Mouse (Mus musculus) midbrain, postnatal 0 days (tissue): ENCODE measurements around the gene Gpr39. TPM values are rescaled to one million over a fixed set of nuclear protein-coding genes. Genes with fewer than 3 reads are reported as not detected.

ENCODE experiments used
- ATAC-seq: fragments of 200-750 bp; cut with Nextera tagmentation; 2 replicates; pipeline ENCODE4 v1.8.0; 2017; ENCODE audit warnings: moderate number of reproducible peaks, mild to moderate bottlenecking, moderate TSS enrichment, moderate library complexity; ENCODE audit not compliant: low FRiP score
- DNase-seq: peaks from one replicate; pipeline ENCODE4 v3.0.0-alpha.2; 2015; ENCODE audit warnings: low spot score
- H3K27ac ChIP-seq: fragments of 300-500 bp; sonication (generic); 2 replicates; pipeline ENCODE4 v1.5.1; 2014; ENCODE audit warnings: low read depth, mild to moderate bottlenecking, low read length, mixed read lengths
- H3K27me3 ChIP-seq: fragments of 300-500 bp; sonication (generic); 2 replicates; pipeline ENCODE4 v1.6.1; 2014; ENCODE audit warnings: low read length, control low read depth, mixed read lengths; ENCODE audit not compliant: insufficient read depth
- H3K36me3 ChIP-seq: fragments of 300-500 bp; sonication (generic); 2 replicates; pipeline ENCODE4 v1.6.1; 2014; ENCODE audit warnings: low read length, control low read depth, mixed read lengths; ENCODE audit not compliant: insufficient read depth
- H3K4me1 ChIP-seq: fragments of 300-500 bp; sonication (generic); 2 replicates; pipeline ENCODE4 v1.6.1; 2014; ENCODE audit warnings: mild to moderate bottlenecking, control low read depth, antibody characterized with exemption, low read length, mixed read lengths; ENCODE audit not compliant: insufficient read depth
- H3K4me2 ChIP-seq: fragments of 300-500 bp; sonication (generic); 2 replicates; pipeline ENCODE4 v1.6.1; 2014; ENCODE audit warnings: low read depth, mild to moderate bottlenecking, low read length, mixed read lengths; ENCODE audit not compliant: poor library complexity, severe bottlenecking
- H3K4me3 ChIP-seq: fragments of 300-500 bp; sonication (generic); 2 replicates; pipeline ENCODE4 v1.5.1; 2014; ENCODE audit warnings: low read depth, mild to moderate bottlenecking, low read length, moderate library complexity
- H3K9ac ChIP-seq: fragments of 300-500 bp; sonication (generic); replicated peaks from 2 replicates; pipeline ENCODE4 v1.6.1; 2014; ENCODE audit warnings: mild to moderate bottlenecking, low read length, moderate library complexity, mixed read lengths; ENCODE audit not compliant: poor library complexity, severe bottlenecking
- H3K9me3 ChIP-seq: fragments of 300-500 bp; sonication (generic); 2 replicates; pipeline ENCODE4 v1.6.1; 2016; ENCODE audit warnings: low read length, control low read depth
- CTCF ChIP-seq: IDR thresholded peaks from 2 replicates; pipeline ENCODE4 v1.5.1; 2016; ENCODE audit warnings: antibody characterized with exemption, mild to moderate bottlenecking
- WGBS: fragments of 180-500 bp; shearing (Covaris S2); extraction: QIAGEN DNeasy Blood & Tissue Kit; methylation state at CpG from one replicate; pipeline ENCODE4 v1.1.7; 2014; 5-methylcytosine and 5-hydroxymethylcytosine counted together
- polyA plus RNA-seq: library from polyadenylated mRNA; unstranded; fragments of >200 nt; fragmentation: Nextera tagmentation; extraction: Ambion mirVana; gene quantifications from 2 replicates; pipeline ENCODE4 v1.2.1, GENCODE M21; 2015
- total RNA-seq: library from RNA; depleted of rRNA; stranded (reverse); fragments of >200 nt; gene quantifications from 2 replicates; pipeline ENCODE4 v1.2.3, GENCODE M21; 2014

Gpr39 gene
- total and polyA plus RNA-seq, 2 experiments from 2014 or later: 0.06 to 1.6 TPM

- H3K4me1 ChIP-seq: no peaks in the 10 kb centered on the region
- H3K4me3 ChIP-seq: no peak overlapping the region
- H3K36me3 ChIP-seq: no peaks in the 10 kb centered on the region
- ATAC-seq (no peak), DNase-seq (no peak)
- H3K9me3 ChIP-seq: no peaks in the 10 kb centered on the region
- no peaks in the 10 kb centered on the region for H3K27me3 ChIP-seq
- WGBS: 89% methylated on average over 3 of the region's 3 CpGs
- no peak overlapping the region for H3K9ac ChIP-seq
- H3K27ac ChIP-seq: no peak overlapping the region
- no peak for TF ChIP-seq CTCF
- H3K4me2 ChIP-seq: no peak overlapping the region
These were observed 7.6 kb downstream of the Gpr39 start for GRCm38 (mm10) chr1:125684423-125684822.

GRCm38 (mm10) chr1:125685304-125685703 is 8.5 kb downstream of the Gpr39 start:
- Histone ChIP-seq H3K27ac (no peak overlapping the region), H3K4me2 (no peak overlapping the region), H3K4me1 (no peaks in the 10 kb centered on the region), H3K9ac (no peak overlapping the region), H3K36me3 (no peaks in the 10 kb centered on the region), H3K27me3 (no peaks in the 10 kb centered on the region), H3K4me3 (no peak overlapping the region), H3K9me3 (no peaks in the 10 kb centered on the region)
- DNase-seq (no peak), ATAC-seq (no peak)
- 90% methylated on average over 1 of the region's 1 CpGs for WGBS
- TF ChIP-seq CTCF: no peak

GRCm38 (mm10) chr1:125687701-125688420 is 11.1 kb downstream of the Gpr39 start:
- Histone ChIP-seq H3K4me1 (no peaks in the 10 kb centered on the region), H3K9ac (no peak overlapping the region), H3K9me3 (no peaks in the 10 kb centered on the region), H3K27ac (no peak overlapping the region), H3K4me3 (no peak overlapping the region), H3K27me3 (no peaks in the 10 kb centered on the region), H3K4me2 (no peak overlapping the region), H3K36me3 (no peaks in the 10 kb centered on the region)
- WGBS: 73% methylated on average over 13 of the region's 13 CpGs
- ATAC-seq (no peak), DNase-seq (peak; percentile 34)
- TF ChIP-seq CTCF: no peak

- Histone ChIP-seq H3K27ac (no peak overlapping the region), H3K4me2 (no peak overlapping the region), H3K4me3 (no peak overlapping the region), H3K36me3 (no peaks in the 10 kb centered on the region), H3K27me3 (no peaks in the 10 kb centered on the region), H3K9me3 (no peaks in the 10 kb centered on the region), H3K4me1 (no peaks in the 10 kb centered on the region), H3K9ac (no peak overlapping the region)
- DNase-seq (no peak), ATAC-seq (no peak)
- no peak for TF ChIP-seq CTCF
These were observed 16.7 kb downstream of the Gpr39 start for GRCm38 (mm10) chr1:125693541-125693940.

- Histone ChIP-seq H3K4me2 (no peak overlapping the region), H3K9ac (no peak overlapping the region), H3K4me3 (no peak overlapping the region), H3K36me3 (no peaks in the 10 kb centered on the region), H3K4me1 (no peaks in the 10 kb centered on the region), H3K27ac (no peak overlapping the region), H3K9me3 (no peaks in the 10 kb centered on the region), H3K27me3 (no peaks in the 10 kb centered on the region)
- 86% methylated on average over 5 of the region's 5 CpGs for WGBS
- no peak for TF ChIP-seq CTCF
- DNase-seq (no peak), ATAC-seq (no peak)
These were observed 17.5 kb downstream of the Gpr39 start for GRCm38 (mm10) chr1:125694338-125694737.

GRCm38 (mm10) chr1:125701101-125701590 is 24.4 kb downstream of the Gpr39 start:
- TF ChIP-seq CTCF: no peak
- no peaks in the 10 kb centered on the region for H3K4me1 ChIP-seq
- H3K9me3 ChIP-seq: no peaks in the 10 kb centered on the region
- H3K4me3 ChIP-seq: no peak overlapping the region
- H3K9ac ChIP-seq: no peak overlapping the region
- no peaks in the 10 kb centered on the region for H3K27me3 ChIP-seq
- H3K4me2 ChIP-seq: no peak overlapping the region
- DNase-seq (no peak), ATAC-seq (no peak)
- WGBS: 77% methylated on average over 4 of the region's 4 CpGs
- no peak overlapping the region for H3K27ac ChIP-seq
- no peaks in the 10 kb centered on the region for H3K36me3 ChIP-seq
